Comparison of ENCODE assay signal across 8 mouse cellular contexts in the genomic region with DNA sequence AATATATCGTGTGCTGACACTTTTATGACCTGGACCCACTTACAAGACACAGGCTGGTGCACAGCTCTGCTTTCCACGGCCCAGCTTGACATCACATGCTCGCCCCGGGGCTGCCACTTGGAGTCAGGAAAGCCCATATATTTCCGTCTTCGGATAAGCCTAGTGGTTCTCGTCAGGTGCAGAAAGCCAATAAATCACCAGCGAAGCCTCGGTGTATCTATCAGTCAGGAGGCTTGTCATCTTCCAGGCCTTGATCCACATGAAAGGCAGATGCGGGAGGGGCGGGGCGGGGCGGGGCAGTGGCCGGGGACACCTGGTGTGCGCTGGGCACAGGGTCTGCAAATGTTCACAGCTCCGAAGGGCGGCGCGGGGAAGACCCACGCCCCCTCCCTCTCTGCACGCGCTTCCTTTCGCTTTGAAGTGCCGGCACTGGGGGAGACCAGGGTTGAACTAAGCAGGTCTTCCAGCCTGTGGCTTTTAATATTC. TPM values are rescaled to one million over a fixed set of nuclear protein-coding genes. Genes with fewer than 3 reads are reported as not detected.
DNase-seq lines count a peak whose midpoint lies in the region; ATAC-seq and TF ChIP-seq lines count a peak whose summit lies in the region.

No protein-coding gene starts in this region.

- ATAC-seq in heart, postnatal 0 days (ENCODE audit: insufficient read depth, low read depth), result no peak
- peak; percentile 85 for ATAC-seq in hindbrain, embryonic 14.5 days (ENCODE audit: low FRiP score)
- peak; percentile 89 for ATAC-seq in midbrain, embryonic 14.5 days (ENCODE audit: low FRiP score, low TSS enrichment)

- H3K9ac ChIP-seq in heart, postnatal 0 days (replicated peaks; ENCODE audit: low read depth, low read length), result no peak overlapping the region
- H3K9ac ChIP-seq in hindbrain, embryonic 14.5 days, result peak overlapping the region; percentile 45
- peak overlapping the region; percentile 57 for H3K9ac ChIP-seq in midbrain, embryonic 14.5 days (replicated peaks; ENCODE audit: low read length)

- 7% methylated on average over 20 of the region's 24 CpGs for WGBS in heart, postnatal 0 days
- WGBS in hindbrain, embryonic 14.5 days, result 4% methylated on average over 24 of the region's 24 CpGs
- 5% methylated on average over 23 of the region's 24 CpGs for WGBS in midbrain, embryonic 14.5 days

- TF ChIP-seq EP300 in heart, postnatal 0 days (IDR thresholded peaks at IDR 0.05; ENCODE audit: low read depth), result no peak

- DNase-seq in heart, postnatal 0 days (ENCODE audit: low spot score), result no peak
- DNase-seq in heart, postnatal 25 days (ENCODE audit: low spot score), result no peak
- peak; percentile 67 for DNase-seq in embryo, embryonic 9.5 days (ENCODE audit: extremely low spot score)
- peak; percentile 32 for DNase-seq in hindbrain, embryonic 14.5 days (ENCODE audit: low spot score)
- peak; percentile 79 for DNase-seq in midbrain, embryonic 14.5 days
- no peak for DNase-seq in left cerebral cortex, postnatal 25 days (ENCODE audit: low spot score in 2 of 2)
- no peak for DNase-seq in left cerebral cortex, postnatal 36 days (ENCODE audit: low spot score in 2 of 2)
- DNase-seq in natural killer cell, adult 2 months (ENCODE audit: low spot score in 2 of 2), result no peak

- peak overlapping the region; percentile 64 for H3K4me2 ChIP-seq in heart, postnatal 0 days (ENCODE audit: low read depth, low read length)
- H3K4me2 ChIP-seq in hindbrain, embryonic 14.5 days (replicated peaks), result peak overlapping the region; percentile 63
- H3K4me2 ChIP-seq in midbrain, embryonic 14.5 days (ENCODE audit: low read length), result peak overlapping the region; percentile 71

- peak overlapping the region; percentile 29 for H3K4me3 ChIP-seq in heart, postnatal 0 days (ENCODE audit: low read depth, low read length)
- H3K4me3 ChIP-seq in hindbrain, embryonic 14.5 days (replicated peaks; ENCODE audit: low read length), result peak overlapping the region; percentile 26
- H3K4me3 ChIP-seq in midbrain, embryonic 14.5 days (replicated peaks; ENCODE audit: low read depth, low read length), result peak overlapping the region; percentile 33

- no peaks in the 10 kb centered on the region for H3K9me3 ChIP-seq in heart, postnatal 0 days (replicated peaks; ENCODE audit: control insufficient read depth, low read length)
- H3K9me3 ChIP-seq in hindbrain, embryonic 14.5 days (ENCODE audit: control insufficient read depth, low read length), result no peaks in the 10 kb centered on the region
- no peaks in the 10 kb centered on the region for H3K9me3 ChIP-seq in midbrain, embryonic 14.5 days (ENCODE audit: control insufficient read depth, low read length)

- no peaks in the 10 kb centered on the region for H3K36me3 ChIP-seq in heart, postnatal 0 days (replicated peaks; ENCODE audit: control insufficient read depth, insufficient read depth, low read length)
- no peaks in the 10 kb centered on the region for H3K36me3 ChIP-seq in hindbrain, embryonic 14.5 days (replicated peaks; ENCODE audit: control insufficient read depth, insufficient read depth)
- no peaks in the 10 kb centered on the region for H3K36me3 ChIP-seq in midbrain, embryonic 14.5 days (ENCODE audit: control insufficient read depth, insufficient read depth, low read length)

- TF ChIP-seq CTCF in heart, postnatal 0 days (IDR thresholded peaks at IDR 0.05; ENCODE audit: low read depth), result no peak

- intact Hi-C loops in heart, postnatal 25 days (cut with DNase I), result no loop called here
- intact Hi-C loops in left cerebral cortex, postnatal 25 days (cut with DNase I), result no loop called here
- intact Hi-C loops in left cerebral cortex, postnatal 36 days (cut with DNase I), result no loop called here

- no peak overlapping the region for H3K27ac ChIP-seq in heart, postnatal 0 days (ENCODE audit: low read depth)
- no peak overlapping the region for H3K27ac ChIP-seq in hindbrain, embryonic 14.5 days
- peak overlapping the region; percentile 32; the same call in 1 of the 2 replicates for H3K27ac ChIP-seq in midbrain, embryonic 14.5 days (replicated peaks; ENCODE audit: low read depth, low read length)

- H3K27me3 ChIP-seq in heart, postnatal 0 days (ENCODE audit: control insufficient read depth, insufficient read depth, low read length), result no peaks in the 10 kb centered on the region
- H3K27me3 ChIP-seq in hindbrain, embryonic 14.5 days (ENCODE audit: control insufficient read depth, insufficient read depth, low read length), result no peaks in the 10 kb centered on the region
- H3K27me3 ChIP-seq in midbrain, embryonic 14.5 days (ENCODE audit: control insufficient read depth, insufficient read depth, low read length), result no peaks in the 10 kb centered on the region

- no peaks in the 10 kb centered on the region for H3K4me1 ChIP-seq in heart, postnatal 0 days (ENCODE audit: control insufficient read depth, insufficient read depth)
- H3K4me1 ChIP-seq in hindbrain, embryonic 14.5 days (replicated peaks; ENCODE audit: control insufficient read depth, insufficient read depth, low read length), result peaks cover 8% of the 10 kb centered on the region; the same call in 1 of the 2 replicates
- H3K4me1 ChIP-seq in midbrain, embryonic 14.5 days (ENCODE audit: control insufficient read depth, insufficient read depth, low read length), result peaks cover 14% of the 10 kb centered on the region; the same call in 1 of the 2 replicates

RNA-seq across cellular contexts. Expression of gene Hao2, which starts 48.1 kb away (rescaled TPM):
- total RNA-seq in heart, postnatal 0 days (2014; rRNA removed; ENCODE audit: low replicate concordance), result not detected in 2 replicates
- polyA plus RNA-seq in heart, postnatal 0 days (2015; fragmentation: Nextera tagmentation; extraction: Ambion mirVana), result not detected in 2 replicates
- not detected for total RNA-seq in heart, postnatal 25 days (2021)
- polyA plus RNA-seq in hindbrain, embryonic 14.5 days (2014; fragmentation: Nextera tagmentation; extraction: Ambion mirVana), result not detected in 2 replicates
- not detected in 2 replicates for polyA plus RNA-seq in midbrain, embryonic 14.5 days (2014; fragmentation: Nextera tagmentation; extraction: Ambion mirVana)
- not detected for total RNA-seq in left cerebral cortex, postnatal 25 days (2021)
- total RNA-seq in left cerebral cortex, postnatal 36 days (2021), result not detected

Comparison
In these comparisons a context has a peak if more than half of its experiments do, and no peak if none do; other contexts are left out.
1. DNase-seq: peak in embryo, embryonic 9.5 days (single experiment), hindbrain, embryonic 14.5 days (single experiment) and midbrain, embryonic 14.5 days (single experiment); none in heart, postnatal 0 days (single experiment), heart, postnatal 25 days (single experiment), left cerebral cortex, postnatal 25 days (0 of 2), left cerebral cortex, postnatal 36 days (0 of 2) and natural killer cell, adult 2 months (0 of 2).
2. Peak in every context shown above with its lines, with median percentiles within 50 percentile points of each other: H3K4me2 ChIP-seq and H3K4me3 ChIP-seq.